Mouse (Mus musculus): ENCODE data around the gene Ccdc59. TPM values are rescaled to one million over a fixed set of nuclear protein-coding genes. Genes with fewer than 3 reads are reported as not detected.

Gene Ccdc59
- polyA plus RNA-seq, 1 experiment = 3.1 TPM

DNA sequence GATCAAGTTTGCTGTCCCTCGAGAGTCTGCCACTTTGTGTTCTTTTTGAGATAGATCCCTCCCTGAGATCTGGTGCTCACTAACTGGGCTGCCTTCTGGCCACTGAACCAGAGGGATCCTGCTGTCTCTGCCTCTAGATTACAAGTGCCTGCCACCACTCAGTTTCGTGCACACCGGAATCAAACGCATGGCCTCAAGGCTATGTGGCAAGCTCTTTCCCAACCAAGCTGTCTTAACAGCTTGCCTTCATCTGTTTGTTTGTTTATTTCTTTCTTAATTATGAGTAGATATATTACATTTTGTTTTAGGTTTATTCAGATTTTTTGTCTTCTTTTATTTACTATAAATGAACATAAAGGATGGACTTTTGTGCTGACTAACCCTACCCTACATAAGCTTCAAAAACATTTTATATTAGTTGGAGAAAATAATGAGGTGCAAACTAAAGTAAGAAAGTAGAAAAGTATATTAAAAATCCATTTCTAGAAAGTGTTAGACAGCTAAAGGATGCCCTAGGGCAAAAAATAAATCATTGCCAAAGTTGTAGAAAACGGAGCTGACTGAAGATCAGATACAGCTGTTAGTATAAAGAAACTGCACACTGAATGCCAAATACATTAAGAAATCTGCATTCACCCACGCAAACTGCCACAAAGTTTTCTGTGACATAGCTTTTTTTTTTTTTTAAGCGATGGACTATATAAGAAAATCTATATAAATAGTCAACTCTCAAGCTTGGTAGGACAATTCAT, 34.4 kb upstream of the Ccdc59 start:
- Histone ChIP-seq H3K4me3 (ENCODE audit: control insufficient read depth, low read depth, low read length) (no peak overlapping the region), H3K4me1 (ENCODE audit: control insufficient read depth, insufficient read depth, low read length) (no peaks in the 10 kb centered on the region)
- no peak for TF ChIP-seq CTCF (IDR thresholded peaks at IDR 0.05; ENCODE audit: control insufficient read depth, insufficient read depth, insufficient replicate concordance, low read depth, low read length)
- no peak for TF ChIP-seq POLR2A (IDR thresholded peaks at IDR 0.05; ENCODE audit: control insufficient read depth, low read depth, low read length)

GRCm38 (mm10) chr10:105834627-105835228, 6.1 kb upstream of the Ccdc59 start:
- H3K27me3 ChIP-seq (ENCODE audit: control insufficient read depth, insufficient read depth, low read length) = no peaks in the 10 kb centered on the region
- TF ChIP-seq CTCF (IDR thresholded peaks at IDR 0.05; ENCODE audit: control insufficient read depth, insufficient read depth, insufficient replicate concordance, low read depth, low read length) (no peak), POLR2A (IDR thresholded peaks at IDR 0.05; ENCODE audit: control insufficient read depth, low read depth, low read length) (no peak)
- H3K4me3 ChIP-seq (ENCODE audit: control insufficient read depth, low read depth, low read length) = no peak overlapping the region
- no peak overlapping the region for H3K27ac ChIP-seq (ENCODE audit: control insufficient read depth, insufficient read depth, low read depth, low read length)
- no peaks in the 10 kb centered on the region for H3K36me3 ChIP-seq (ENCODE audit: control insufficient read depth, insufficient read depth, low read length)
- no peaks in the 10 kb centered on the region for H3K4me1 ChIP-seq (ENCODE audit: control insufficient read depth, insufficient read depth, low read length)

More for the DNA sequence above, 34.4 kb upstream of the Ccdc59 start:
- Histone ChIP-seq H3K27ac (ENCODE audit: control insufficient read depth, insufficient read depth, low read depth, low read length) (no peak overlapping the region), H3K27me3 (ENCODE audit: control insufficient read depth, insufficient read depth, low read length) (no peaks in the 10 kb centered on the region), H3K36me3 (ENCODE audit: control insufficient read depth, insufficient read depth, low read length) (no peaks in the 10 kb centered on the region)

GRCm38 (mm10) chr10:105842574-105842973, 1.7 kb downstream of the Ccdc59 start:
- Histone ChIP-seq H3K4me3 (ENCODE audit: control insufficient read depth, low read depth, low read length) (no peak overlapping the region), H3K27ac (ENCODE audit: control insufficient read depth, insufficient read depth, low read depth, low read length) (no peak overlapping the region), H3K4me1 (ENCODE audit: control insufficient read depth, insufficient read depth, low read length) (peaks cover 2% of the 10 kb centered on the region; the same call in 1 of the 2 replicates), H3K27me3 (ENCODE audit: control insufficient read depth, insufficient read depth, low read length) (no peaks in the 10 kb centered on the region), H3K36me3 (ENCODE audit: control insufficient read depth, insufficient read depth, low read length) (peaks cover 2% of the 10 kb centered on the region; the same call in 1 of the 2 replicates)
- TF ChIP-seq POLR2A (IDR thresholded peaks at IDR 0.05; ENCODE audit: control insufficient read depth, low read depth, low read length) (no peak), CTCF (IDR thresholded peaks at IDR 0.05; ENCODE audit: control insufficient read depth, insufficient read depth, insufficient replicate concordance, low read depth, low read length) (no peak)

DNA sequence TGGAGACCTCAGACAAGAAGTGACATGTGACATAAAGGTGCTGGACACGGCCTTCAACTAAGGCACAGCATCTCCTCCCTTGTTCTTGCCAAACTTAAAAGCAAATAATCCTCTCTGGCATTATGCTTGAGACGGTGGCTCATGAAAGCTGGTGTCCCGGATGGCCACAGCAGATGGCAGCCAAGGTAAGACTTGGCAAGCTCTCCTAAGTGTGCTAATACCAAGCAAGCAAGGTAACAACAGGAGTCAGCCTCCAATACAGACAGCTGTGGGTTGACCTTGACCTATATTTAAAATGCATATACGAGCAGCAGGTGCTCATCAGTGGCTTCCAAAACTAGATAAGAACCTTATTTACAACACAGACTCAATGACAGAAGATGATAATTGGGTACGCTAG, 9.4 kb downstream of the Ccdc59 start:
- Histone ChIP-seq H3K4me3 (ENCODE audit: control insufficient read depth, low read depth, low read length) (no peak overlapping the region), H3K27ac (ENCODE audit: control insufficient read depth, insufficient read depth, low read depth, low read length) (no peak overlapping the region), H3K4me1 (ENCODE audit: control insufficient read depth, insufficient read depth, low read length) (no peaks in the 10 kb centered on the region), H3K36me3 (ENCODE audit: control insufficient read depth, insufficient read depth, low read length) (no peaks in the 10 kb centered on the region), H3K27me3 (ENCODE audit: control insufficient read depth, insufficient read depth, low read length) (no peaks in the 10 kb centered on the region)
- TF ChIP-seq CTCF (IDR thresholded peaks at IDR 0.05; ENCODE audit: control insufficient read depth, insufficient read depth, insufficient replicate concordance, low read depth, low read length) (no peak), POLR2A (IDR thresholded peaks at IDR 0.05; ENCODE audit: control insufficient read depth, low read depth, low read length) (no peak)

- no peak overlapping the region for H3K4me3 ChIP-seq (ENCODE audit: control insufficient read depth, low read depth, low read length)
- H3K27me3 ChIP-seq (ENCODE audit: control insufficient read depth, insufficient read depth, low read length) = no peaks in the 10 kb centered on the region
- no peak overlapping the region for H3K27ac ChIP-seq (ENCODE audit: control insufficient read depth, insufficient read depth, low read depth, low read length)
- TF ChIP-seq POLR2A (IDR thresholded peaks at IDR 0.05; ENCODE audit: control insufficient read depth, low read depth, low read length) (no peak), CTCF (IDR thresholded peaks at IDR 0.05; ENCODE audit: control insufficient read depth, insufficient read depth, insufficient replicate concordance, low read depth, low read length) (no peak)
- H3K4me1 ChIP-seq (ENCODE audit: control insufficient read depth, insufficient read depth, low read length) = no peaks in the 10 kb centered on the region
- H3K36me3 ChIP-seq (ENCODE audit: control insufficient read depth, insufficient read depth, low read length) = no peaks in the 10 kb centered on the region
Measured at GRCm38 (mm10) chr10:105851136-105851535, 10.3 kb downstream of the Ccdc59 start.

DNA sequence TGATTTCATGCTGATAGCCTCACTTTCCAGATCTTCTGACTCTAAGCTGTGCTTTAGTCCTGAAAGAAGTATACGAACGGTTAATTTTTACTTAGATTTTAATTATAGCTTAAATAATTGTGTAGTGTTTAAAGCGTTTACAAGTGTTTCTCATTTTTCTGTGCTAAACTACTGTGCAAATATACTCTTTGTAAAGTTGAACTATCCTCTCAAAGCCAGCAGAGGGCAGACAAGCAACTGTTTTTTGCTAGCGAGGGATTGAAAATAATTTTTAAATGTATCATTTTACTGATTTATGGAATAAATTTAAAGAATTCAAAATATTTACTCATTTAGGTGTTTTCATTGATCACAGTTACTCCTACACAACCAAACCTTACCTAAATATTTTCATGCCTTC, 26.4 kb downstream of the Ccdc59 start:
- no peaks in the 10 kb centered on the region for H3K27me3 ChIP-seq (ENCODE audit: control insufficient read depth, insufficient read depth, low read length)
- no peaks in the 10 kb centered on the region for H3K36me3 ChIP-seq (ENCODE audit: control insufficient read depth, insufficient read depth, low read length)
- no peaks in the 10 kb centered on the region for H3K4me1 ChIP-seq (ENCODE audit: control insufficient read depth, insufficient read depth, low read length)
- H3K4me3 ChIP-seq (ENCODE audit: control insufficient read depth, low read depth, low read length) = no peak overlapping the region
- no peak for TF ChIP-seq POLR2A (IDR thresholded peaks at IDR 0.05; ENCODE audit: control insufficient read depth, low read depth, low read length)
- H3K27ac ChIP-seq (ENCODE audit: control insufficient read depth, insufficient read depth, low read depth, low read length) = no peak overlapping the region

Other genes with a start within 250 kb of the Ccdc59 start
- 4.8 and 5.2 TPM in 2 replicates for gene Mettl25, start 313 bp downstream of the Ccdc59 start, polyA plus RNA-seq (2012; rRNA removed)

Measured in testis, adult 2 months (tissue).